Mouse (Mus musculus): ENCODE measurements around the gene Mrps33. TPM values are rescaled to one million over a fixed set of nuclear protein-coding genes. Genes with fewer than 3 reads are reported as not detected.

The Mrps33 gene
- total RNA-seq, 2 experiments from 2014 or later, result 92.6 to 107 TPM

DNA sequence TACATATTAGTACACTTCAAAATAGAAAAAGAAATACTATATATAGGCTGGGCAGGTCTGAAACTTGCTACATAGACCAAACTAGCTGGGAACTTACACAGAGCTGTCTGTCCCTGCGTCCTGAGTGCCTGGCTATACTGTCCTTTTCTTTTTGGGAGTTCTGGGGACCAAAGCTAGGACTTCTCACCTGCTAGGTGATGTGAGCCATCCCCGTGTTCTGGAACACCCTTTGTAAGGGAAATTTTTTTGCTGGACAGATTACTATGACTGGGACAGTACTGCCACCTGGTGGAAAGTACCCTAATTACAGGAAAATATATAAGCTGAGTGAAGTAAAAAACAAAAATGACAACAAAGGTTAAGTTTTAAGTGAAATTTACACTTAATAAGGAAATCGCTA lies 28.2 kb downstream of the Mrps33 start:
- DNase-seq (ENCODE audit: extremely low spot score in 1 of 2, low spot score in 2 of 2), result no peak
- intact Hi-C loops (cut with DNase I), result loop anchor here (10.0 kb wide), 1 partner anchor 168 kb away; no protein-coding TSS in a partner anchor

DNA sequence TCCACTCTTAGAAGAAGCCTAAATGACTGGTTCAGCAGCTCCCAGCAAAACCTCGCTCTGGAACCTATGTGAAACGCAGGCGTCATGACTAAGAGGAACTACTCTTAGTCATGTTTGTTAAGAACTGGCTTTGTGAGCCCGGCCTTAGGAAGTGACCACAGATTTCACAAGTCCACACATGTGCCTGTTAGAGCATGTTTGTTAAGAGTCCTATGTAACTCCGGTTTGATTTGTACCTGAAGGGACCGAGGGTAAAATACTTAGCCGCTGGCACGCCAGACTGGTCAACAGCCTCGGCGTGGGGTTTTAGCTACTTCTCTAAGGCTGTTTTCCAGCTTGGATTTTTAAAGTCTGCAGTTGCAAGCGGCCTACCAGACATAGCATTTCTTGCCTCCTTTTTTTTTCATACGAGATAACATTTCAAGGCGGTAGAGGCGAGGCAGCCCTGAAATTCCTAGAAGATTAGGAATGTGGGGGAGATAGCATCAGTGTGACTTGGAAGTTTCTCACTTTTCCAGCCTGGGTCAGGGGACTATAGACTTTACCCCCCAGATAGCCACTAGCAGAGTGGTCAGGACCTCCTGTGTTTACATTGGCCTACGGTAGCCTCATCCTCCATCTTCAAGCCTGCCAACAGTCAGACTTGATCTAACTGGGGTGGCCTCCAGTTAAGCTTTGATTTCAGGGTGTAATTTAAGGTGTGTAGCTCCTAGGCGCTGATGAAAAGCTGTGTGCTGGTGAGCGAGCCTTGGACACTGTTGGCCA lies 28.8 kb downstream of the Mrps33 start:
- no peak for DNase-seq (ENCODE audit: extremely low spot score in 1 of 2, low spot score in 2 of 2)
- intact Hi-C loops (cut with DNase I), result loop anchor here (10.0 kb wide), 1 partner anchor 167 kb away; no protein-coding TSS in a partner anchor

DNA sequence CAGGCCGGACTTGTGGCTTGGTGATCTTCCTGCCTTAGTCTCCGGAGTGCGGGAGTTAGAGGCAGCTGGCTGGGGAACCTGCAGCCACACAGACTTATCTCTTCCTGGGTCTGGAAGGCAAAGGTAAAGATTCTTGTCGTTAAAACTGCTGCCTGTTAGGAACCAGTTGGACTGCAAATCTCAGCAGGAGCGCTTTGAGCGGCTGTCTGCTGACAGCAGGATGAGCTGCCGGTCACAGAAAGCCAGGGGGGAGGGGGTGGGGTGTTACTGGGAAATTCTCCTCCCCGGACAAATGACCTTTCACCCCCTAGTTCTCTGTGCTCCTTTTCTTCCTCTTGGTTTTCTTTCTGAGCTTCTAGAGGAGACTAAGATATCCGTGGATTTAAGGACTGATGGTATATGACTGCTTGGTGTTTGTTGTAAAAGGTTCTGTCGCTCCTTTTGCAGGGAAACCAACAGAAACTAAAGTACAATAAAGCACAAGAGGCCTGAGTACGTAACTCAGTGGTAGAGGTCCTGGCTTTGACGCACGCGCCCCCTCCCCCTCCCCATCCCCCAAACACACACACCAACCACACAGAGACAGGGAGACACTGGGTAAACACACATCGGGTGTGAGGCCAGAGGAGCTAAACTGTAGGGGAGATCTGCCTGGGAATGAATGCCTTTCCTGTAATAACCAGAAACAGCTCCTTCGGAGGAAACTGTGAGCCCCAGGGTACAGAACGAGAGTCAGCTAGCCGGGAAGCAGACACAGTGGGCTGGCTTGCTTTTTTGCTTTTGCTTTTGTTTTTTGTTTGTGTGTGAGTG lies 29.7 kb downstream of the Mrps33 start:
- intact Hi-C loops (cut with DNase I), result loop anchor here (10.0 kb wide), 1 partner anchor 166 kb away; no protein-coding TSS in a partner anchor
- peak in 1 of 2 experiments; percentile 30 for DNase-seq (ENCODE audit: extremely low spot score in 1 of 2, low spot score in 2 of 2)

DNA sequence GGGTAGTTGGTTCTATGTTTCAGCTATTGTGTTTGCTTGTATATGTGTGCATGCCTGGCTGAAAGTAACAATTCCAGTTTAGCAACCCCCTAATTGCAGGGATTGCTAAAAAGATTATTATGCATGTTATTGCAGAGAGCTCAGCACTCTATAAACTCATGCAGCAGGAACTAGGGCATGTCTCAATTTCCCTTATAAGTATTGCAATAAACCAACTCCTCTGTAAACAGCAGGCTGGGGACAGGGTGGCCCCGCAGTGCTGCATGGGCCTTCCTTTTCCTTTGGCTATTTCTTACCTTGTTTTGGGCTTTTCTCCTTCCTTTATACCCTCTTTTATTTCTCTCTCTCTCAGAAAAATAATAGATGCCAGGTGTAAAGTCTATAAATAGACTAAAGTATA lies 32.3 kb downstream of the Mrps33 start:
- no peak for DNase-seq (ENCODE audit: extremely low spot score in 1 of 2, low spot score in 2 of 2)
- intact Hi-C loops (cut with DNase I), result loop anchor here (5.0 kb wide), 1 partner anchor 46 kb away; no protein-coding TSS in a partner anchor

DNA sequence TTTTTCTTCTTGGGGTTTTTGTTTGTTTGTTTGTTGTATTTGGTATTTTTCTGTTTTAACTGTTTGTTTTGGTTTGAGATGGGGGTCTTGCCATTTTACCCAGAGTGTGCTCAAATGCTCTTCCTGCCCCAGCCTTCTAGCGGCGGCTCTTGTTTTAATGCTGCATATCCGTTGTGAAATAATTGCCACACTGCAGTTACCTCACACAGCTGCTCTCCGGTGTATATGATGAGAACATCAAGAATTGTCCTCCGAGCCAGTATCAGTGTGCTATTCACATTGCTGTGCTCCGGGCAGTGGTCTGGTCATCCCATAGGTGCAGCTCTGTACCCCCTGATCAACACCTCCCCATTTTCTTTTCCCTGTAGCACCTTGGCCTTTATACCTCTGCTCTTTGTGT lies 34.5 kb downstream of the Mrps33 start:
- DNase-seq (ENCODE audit: extremely low spot score in 1 of 2, low spot score in 2 of 2), result no peak
- intact Hi-C loops (cut with DNase I), result loop anchor here (5.0 kb wide), 1 partner anchor 44 kb away; no protein-coding TSS in a partner anchor

DNA sequence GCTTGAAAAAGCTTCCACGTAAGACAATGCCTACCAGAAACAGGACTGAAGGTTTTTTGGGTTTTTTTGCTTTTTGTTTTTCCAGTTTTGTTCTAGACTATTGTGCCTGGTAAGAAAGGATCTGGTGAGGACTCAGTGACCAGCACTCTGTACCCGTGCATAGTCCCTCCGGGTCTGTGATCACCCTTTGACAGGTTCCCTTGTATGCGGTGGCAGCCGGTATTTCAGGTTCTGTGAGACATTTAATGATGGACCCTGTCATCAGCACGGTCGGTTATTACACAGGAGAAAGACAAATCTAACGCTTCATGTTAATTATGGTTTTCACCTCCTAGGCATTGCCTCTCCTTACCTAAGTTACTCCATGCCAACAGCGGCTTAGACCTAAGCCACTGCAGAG lies 35.8 kb downstream of the Mrps33 start:
- intact Hi-C loops (cut with DNase I), result loop anchor here (5.0 kb wide), 1 partner anchor 43 kb away; no protein-coding TSS in a partner anchor

DNA sequence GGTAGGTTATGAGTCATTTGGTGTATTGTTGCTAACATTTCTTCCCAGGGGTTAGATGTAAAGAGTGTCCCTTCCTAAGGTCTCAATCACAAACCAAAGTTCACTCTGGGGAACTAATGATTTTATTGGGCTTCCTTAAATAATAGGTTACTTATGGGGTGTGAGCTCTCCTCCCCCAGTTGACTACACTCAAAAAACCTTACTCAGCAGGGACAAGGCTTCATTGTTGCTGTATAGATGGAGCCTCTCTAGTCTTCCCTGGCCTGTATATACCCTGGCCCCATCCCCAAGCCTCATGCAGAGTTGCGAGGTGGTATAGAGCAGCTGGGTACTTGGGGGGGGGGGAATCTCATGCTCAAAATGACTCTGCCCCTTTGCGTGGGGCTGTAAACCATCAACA lies 53.6 kb downstream of the Mrps33 start:
- intact Hi-C loops (cut with DNase I), result no loop called here
- no peak for DNase-seq (ENCODE audit: extremely low spot score in 1 of 2, low spot score in 2 of 2)

More for the DNA sequence above, 35.8 kb downstream of the Mrps33 start:
- no peak for DNase-seq (ENCODE audit: extremely low spot score in 1 of 2, low spot score in 2 of 2)

Other genes starting within 250 kb of the Mrps33 start
- 10 to 100 TPM; 24.2 to 29.8 TPM for gene Adck2, start 237.1 kb downstream of the Mrps33 start, total RNA-seq (2021)
- not detected for gene Gm42420, start 225.2 kb downstream of the Mrps33 start, total RNA-seq (2021)
- 100 to 1,000 TPM; 196 to 198 TPM for gene Ndufb2, start 218.4 kb downstream of the Mrps33 start, total RNA-seq (2021)
- 10 to 100 TPM; 90.9 to 92.5 TPM for gene Braf, start 85.5 kb downstream of the Mrps33 start, total RNA-seq (2021)
- 100 to 1,000 TPM; 408 to 421 TPM for gene Tmem178b, start 62.3 kb upstream of the Mrps33 start, total RNA-seq (2021)